22 mouse cellular contexts compared by ENCODE assay signal in genomic region chr4:128699916-128700315, GRCm38 (mm10). TPM values are rescaled to one million over a fixed set of nuclear protein-coding genes. Genes with fewer than 3 reads are reported as not detected.
DNase-seq lines count a peak whose midpoint lies in the region; ATAC-seq lines count a peak whose summit lies in the region.
"Had no signal": no experiment of that assay in that cellular context is flagged by ENCODE, and none has a peak within 500 bp of the region (broad histone marks: within the 10 kb centered on the region; RNA-seq: fewer than 3 reads in every experiment).

No protein-coding gene starts in this region.

- no peak overlapping the region for H3K4me2 ChIP-seq in neural tube, embryonic 13.5 days
- no peak overlapping the region for H3K4me2 ChIP-seq in hindbrain, embryonic 13.5 days
- H3K4me2 ChIP-seq: embryonic facial prominence, embryonic 13.5 days; embryonic facial prominence, embryonic 15.5 days; forebrain, embryonic 12.5 days had no signal

- H3K27ac ChIP-seq in neural tube, embryonic 13.5 days (replicated peaks), result peak overlapping the region; percentile 89; the same call in 1 of the 2 replicates
- no peak overlapping the region for H3K27ac ChIP-seq in hindbrain, embryonic 13.5 days
- H3K27ac ChIP-seq: embryonic facial prominence, embryonic 13.5 days; embryonic facial prominence, embryonic 15.5 days; forebrain, embryonic 12.5 days had no signal

- no peak for DNase-seq in neural tube, embryonic 10.5 days (ENCODE audit: extremely low spot score, low spot score)
- no peak for DNase-seq in frontal cortex, adult 2 months (ENCODE audit: extremely low spot score in 1 of 2, low spot score in 1 of 2)
- DNase-seq: adrenal gland, adult 2 months; adrenal gland, postnatal 10 days; adrenal gland, postnatal 25 days; cerebellum, adult 11 months; cerebellum, adult 18-20 months; cerebellum, adult 8-10 months; cerebellum, adult 9-11 months; cerebellum, postnatal 14 days; cerebellum, postnatal 36 days had no signal

- H3K9me3 ChIP-seq in neural tube, embryonic 13.5 days, result no peaks in the 10 kb centered on the region
- no peaks in the 10 kb centered on the region for H3K9me3 ChIP-seq in hindbrain, embryonic 13.5 days
- H3K9me3 ChIP-seq: embryonic facial prominence, embryonic 13.5 days; embryonic facial prominence, embryonic 15.5 days; forebrain, embryonic 10.5 days; forebrain, embryonic 12.5 days had no signal

- no peak for ATAC-seq in neural tube, embryonic 13.5 days (ENCODE audit: low read depth)
- peak; percentile 61 for ATAC-seq in granulocyte monocyte progenitor cell, adult 5-6 weeks (replicated peaks; ENCODE audit: poor library complexity, severe bottlenecking)
- ATAC-seq in megakaryocyte progenitor cell, adult 5-6 weeks (replicated peaks; ENCODE audit: poor library complexity), result peak; percentile 68
- ATAC-seq in hindbrain, embryonic 13.5 days (ENCODE audit: low FRiP score), result no peak
- ATAC-seq: forebrain, embryonic 16.5 days had no signal

- 0 out of 2 replicates have a peak, but pooled peaks cover under 1% of the 10 kb centered on the region for H3K36me3 ChIP-seq in neural tube, embryonic 13.5 days
- no peaks in the 10 kb centered on the region for H3K36me3 ChIP-seq in hindbrain, embryonic 13.5 days
- H3K36me3 ChIP-seq: embryonic facial prominence, embryonic 13.5 days; embryonic facial prominence, embryonic 15.5 days; forebrain, embryonic 10.5 days; forebrain, embryonic 12.5 days had no signal

- no peaks in the 10 kb centered on the region for H3K27me3 ChIP-seq in neural tube, embryonic 13.5 days
- H3K27me3 ChIP-seq in hindbrain, embryonic 13.5 days, result no peaks in the 10 kb centered on the region
- H3K27me3 ChIP-seq: embryonic facial prominence, embryonic 15.5 days; forebrain, embryonic 12.5 days had no signal

- no peak overlapping the region for H3K4me3 ChIP-seq in neural tube, embryonic 13.5 days
- H3K4me3 ChIP-seq in hindbrain, embryonic 13.5 days, result no peak overlapping the region
- H3K4me3 ChIP-seq: embryonic facial prominence, embryonic 13.5 days; embryonic facial prominence, embryonic 15.5 days; erythroblast, embryonic 14.5 days; forebrain, embryonic 10.5 days; forebrain, embryonic 12.5 days had no signal

- WGBS in neural tube, embryonic 13.5 days, result 88% methylated on average over 4 of the region's 4 CpGs
- WGBS in hindbrain, embryonic 13.5 days, result 94% methylated on average over 4 of the region's 4 CpGs

- peaks cover 64% of the 10 kb centered on the region for H3K4me1 ChIP-seq in neural tube, embryonic 13.5 days (replicated peaks)
- H3K4me1 ChIP-seq in hindbrain, embryonic 13.5 days (replicated peaks), result peaks cover 60% of the 10 kb centered on the region

- no peak overlapping the region for H3K9ac ChIP-seq in neural tube, embryonic 13.5 days
- no peak overlapping the region for H3K9ac ChIP-seq in hindbrain, embryonic 13.5 days
- H3K9ac ChIP-seq: embryonic facial prominence, embryonic 13.5 days; embryonic facial prominence, embryonic 15.5 days; forebrain, embryonic 12.5 days had no signal

RNA-seq across cellular contexts. Expression of gene Phc2, which starts 45.4 kb away (rescaled TPM):
- polyA plus RNA-seq in neural tube, embryonic 13.5 days (2015; fragmentation: Nextera tagmentation; extraction: Ambion mirVana), result 82.2 and 101 TPM in 2 replicates
- total RNA-seq in granulocyte monocyte progenitor cell, adult 5-6 weeks (2014; fragmentation: Nextera tagmentation), result 33.7 and 47.2 TPM in 2 replicates
- 8.7 and 17.5 TPM in 2 replicates for total RNA-seq in granulocyte monocyte progenitor cell, adult 5-6 weeks (2017)
- total RNA-seq in megakaryocyte progenitor cell, adult 5-6 weeks (2015), result 28.0 and 35.0 TPM in 2 replicates
- total RNA-seq in megakaryocyte progenitor cell, adult 5-6 weeks (2017), result 13.9 and 21.2 TPM in 2 replicates
- polyA plus RNA-seq in frontal cortex, adult 2 months (2012; rRNA removed), result 104 and 110 TPM in 2 replicates
- polyA plus RNA-seq in hindbrain, embryonic 13.5 days (2015; fragmentation: Nextera tagmentation; extraction: Ambion mirVana), result 31.3 and 35.8 TPM in 2 replicates

RNA-seq across cellular contexts. Expression of gene A3galt2, which starts 55.2 kb away (rescaled TPM):
- 0.46 and 0.70 TPM in 2 replicates for polyA plus RNA-seq in neural tube, embryonic 13.5 days (2015; fragmentation: Nextera tagmentation; extraction: Ambion mirVana)
- not detected in 2 replicates for total RNA-seq in granulocyte monocyte progenitor cell, adult 5-6 weeks (2014; fragmentation: Nextera tagmentation)
- 0.04 TPM in 1 of 2 replicates, not detected in the other for total RNA-seq in granulocyte monocyte progenitor cell, adult 5-6 weeks (2017)
- not detected in 2 replicates for total RNA-seq in megakaryocyte progenitor cell, adult 5-6 weeks (2015)
- total RNA-seq in megakaryocyte progenitor cell, adult 5-6 weeks (2017), result not detected in 2 replicates
- 0.90 and 1.0 TPM in 2 replicates for polyA plus RNA-seq in frontal cortex, adult 2 months (2012; rRNA removed)
- 0.38 and 0.53 TPM in 2 replicates for polyA plus RNA-seq in hindbrain, embryonic 13.5 days (2015; fragmentation: Nextera tagmentation; extraction: Ambion mirVana)
- total RNA-seq: MEL had no signal
- polyA plus RNA-seq: erythroblast, embryonic 14.5 days had no signal

Comparison
In these comparisons a context has a peak if more than half of its experiments do, and no peak if none do; other contexts are left out.
1. ATAC-seq: peak in granulocyte monocyte progenitor cell, adult 5-6 weeks (single experiment) and megakaryocyte progenitor cell, adult 5-6 weeks (single experiment); none in neural tube, embryonic 13.5 days (single experiment) and hindbrain, embryonic 13.5 days (single experiment).